Mouse (Mus musculus) bone marrow macrophage, adult 2 months (primary cell): ENCODE results near the gene Eed. TPM values are rescaled to one million over a fixed set of nuclear protein-coding genes. Genes with fewer than 3 reads are reported as not detected.

ENCODE experiments used
- H3K27ac ChIP-seq: 2 replicates; pipeline ENCODE4 v1.5.1; 2012; ENCODE audit warnings: low read depth, low read length; ENCODE audit not compliant: insufficient read depth
- H3K4me1 ChIP-seq: 2 replicates; pipeline ENCODE4 v1.6.1; 2012; ENCODE audit warnings: low read length; ENCODE audit not compliant: control insufficient read depth, insufficient read depth
- H3K4me3 ChIP-seq: 2 replicates; pipeline ENCODE4 v1.5.1; 2012; ENCODE audit warnings: mild to moderate bottlenecking, low read length, moderate library complexity; ENCODE audit not compliant: insufficient read depth
- CTCF ChIP-seq: IDR thresholded peaks from 2 replicates; pipeline ENCODE4 v1.5.1; 2012; ENCODE audit warnings: low read depth, mild to moderate bottlenecking, low read length, moderate library complexity
- POLR2A ChIP-seq: IDR thresholded peaks from 2 replicates; pipeline ENCODE4 v1.6.1; 2012; ENCODE audit warnings: mild to moderate bottlenecking, low read depth, low read length, borderline replicate concordance
- polyA plus RNA-seq: library from polyadenylated mRNA; stranded (reverse); fragments of >200 nt; gene quantifications from 2 replicates; pipeline ENCODE4 v1.2.4, GENCODE M21; 2012; ENCODE audit not compliant: missing spikeins, insufficient read depth, insufficient read length

Eed gene
- polyA plus RNA-seq, 1 experiment, result 71.9 TPM

DNA sequence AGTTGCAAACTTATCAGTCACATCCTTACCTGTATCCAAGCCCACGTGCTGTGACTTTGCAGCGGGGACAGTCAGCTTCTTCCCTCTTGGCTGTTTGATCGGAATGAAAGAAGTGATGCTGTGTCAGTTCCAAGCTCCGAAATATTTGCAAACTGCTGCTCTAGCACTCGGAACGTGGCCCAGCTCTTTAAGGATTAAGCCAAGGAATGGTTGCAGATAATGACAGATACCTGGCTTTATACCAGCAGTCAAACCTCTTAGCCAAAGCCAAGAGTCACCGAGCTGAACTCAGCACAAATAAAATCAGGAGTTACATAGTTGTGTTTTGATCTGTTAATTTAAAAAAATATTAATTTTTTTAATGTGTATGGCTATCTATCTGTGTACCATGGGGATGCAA lies 32.8 kb downstream of the Eed start:
- no peak overlapping the region for H3K27ac ChIP-seq
- H3K4me1 ChIP-seq, result no peaks in the 10 kb centered on the region
- no peak for TF ChIP-seq POLR2A
- TF ChIP-seq CTCF, result no peak
- H3K4me3 ChIP-seq, result no peak overlapping the region

DNA sequence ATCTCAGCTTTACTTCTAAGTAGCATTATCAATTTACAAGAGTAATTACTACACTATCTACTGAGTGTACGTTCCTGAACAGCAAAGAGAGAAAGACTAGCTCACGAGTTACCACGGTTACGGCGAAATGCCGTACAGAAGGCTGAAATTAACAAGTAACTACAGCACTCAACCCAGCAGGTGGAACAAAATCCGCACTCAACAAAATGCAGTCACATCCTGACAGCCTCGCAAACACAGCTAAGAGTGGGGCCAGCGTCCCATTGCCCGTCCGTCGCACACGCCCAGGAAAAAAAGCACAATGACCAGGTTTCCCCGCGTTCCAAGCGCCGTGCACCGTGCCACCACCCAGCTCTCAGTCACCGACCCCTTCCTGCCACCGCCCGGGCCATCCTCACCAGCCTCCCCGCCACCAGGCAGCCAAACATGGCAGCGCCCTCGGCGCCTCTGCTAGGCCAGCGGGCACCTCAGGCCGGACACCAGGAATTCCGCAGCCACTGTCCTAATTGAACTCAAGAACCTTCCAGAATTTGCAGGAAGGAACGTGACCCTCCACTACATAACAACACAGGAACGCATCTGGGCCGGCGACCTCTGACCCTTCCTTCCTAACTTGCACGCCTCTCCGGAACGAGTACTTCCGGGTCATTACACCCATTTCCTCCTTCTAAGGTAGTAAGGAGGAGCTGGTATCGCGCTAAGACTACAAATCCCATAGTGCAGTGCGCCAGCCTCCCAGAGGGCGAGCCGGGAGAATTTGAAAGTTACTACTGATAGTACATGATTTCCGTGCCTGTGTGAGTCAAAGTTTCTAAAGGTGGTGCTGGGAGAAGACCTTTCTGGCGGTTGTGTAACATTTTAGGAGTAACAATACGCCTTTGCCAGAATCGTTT lies 40.0 kb downstream of the Eed start, which contains the start of gene Hikeshi:
TSS of gene Hikeshi (minus strand) at position 634 of the 893 bp plus-strand sequence.
- TF ChIP-seq POLR2A, result no peak
- TF ChIP-seq CTCF, result no peak
- H3K27ac ChIP-seq, result peak within 1 kb of the TSS; percentile 45

DNA sequence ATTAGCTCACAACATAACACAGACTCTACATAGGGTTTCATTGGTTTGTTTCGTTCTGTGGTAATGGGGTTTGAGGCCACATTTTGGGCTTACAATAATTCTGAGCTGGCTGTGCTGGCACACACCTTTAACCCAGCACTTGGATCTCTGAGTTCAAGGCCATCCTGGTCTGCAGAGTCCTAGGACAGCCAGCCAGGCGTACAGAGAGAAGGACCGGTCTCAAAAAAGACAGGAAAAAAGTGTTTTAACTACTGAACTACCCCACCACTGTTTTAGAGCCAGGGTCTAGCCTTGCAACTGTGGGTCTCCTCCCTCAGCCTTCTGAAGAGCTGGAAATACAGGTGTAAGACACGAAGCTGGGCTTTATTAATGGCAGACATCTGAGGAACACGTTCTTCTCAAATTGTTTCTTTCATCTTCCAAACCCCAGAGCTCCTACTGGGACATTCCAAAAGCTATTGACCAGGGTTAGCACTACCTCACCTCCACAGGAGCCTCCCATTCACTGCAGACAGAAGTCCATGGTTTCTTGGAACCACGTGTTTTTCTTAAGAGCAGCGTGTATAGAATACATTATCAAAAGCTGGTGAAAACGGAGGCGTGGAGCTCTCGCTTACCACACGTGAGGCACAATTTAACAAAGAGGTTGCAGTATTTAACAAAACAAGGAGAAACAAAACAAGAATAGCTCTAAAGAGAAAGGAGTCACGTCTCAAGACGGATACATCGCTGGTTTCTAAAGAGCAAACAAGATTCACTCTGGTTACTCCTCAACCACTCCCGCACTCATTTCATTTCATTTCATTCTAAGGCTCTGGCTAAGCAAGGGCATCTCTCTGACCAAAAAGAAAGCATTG lies 41.1 kb downstream of the Eed start:
- no peak for TF ChIP-seq POLR2A
- TF ChIP-seq CTCF, result no peak
- Histone ChIP-seq H3K4me3 (peak overlapping the region; percentile 78), H3K27ac (no peak overlapping the region), H3K4me1 (peaks cover 4% of the 10 kb centered on the region)

More for the DNA sequence above, 40.0 kb downstream of the Eed start, which contains the start of gene Hikeshi:
- peaks cover 4% of the 10 kb centered on the region for H3K4me1 ChIP-seq
- peak within 1 kb of the TSS; percentile 78 for H3K4me3 ChIP-seq

DNA sequence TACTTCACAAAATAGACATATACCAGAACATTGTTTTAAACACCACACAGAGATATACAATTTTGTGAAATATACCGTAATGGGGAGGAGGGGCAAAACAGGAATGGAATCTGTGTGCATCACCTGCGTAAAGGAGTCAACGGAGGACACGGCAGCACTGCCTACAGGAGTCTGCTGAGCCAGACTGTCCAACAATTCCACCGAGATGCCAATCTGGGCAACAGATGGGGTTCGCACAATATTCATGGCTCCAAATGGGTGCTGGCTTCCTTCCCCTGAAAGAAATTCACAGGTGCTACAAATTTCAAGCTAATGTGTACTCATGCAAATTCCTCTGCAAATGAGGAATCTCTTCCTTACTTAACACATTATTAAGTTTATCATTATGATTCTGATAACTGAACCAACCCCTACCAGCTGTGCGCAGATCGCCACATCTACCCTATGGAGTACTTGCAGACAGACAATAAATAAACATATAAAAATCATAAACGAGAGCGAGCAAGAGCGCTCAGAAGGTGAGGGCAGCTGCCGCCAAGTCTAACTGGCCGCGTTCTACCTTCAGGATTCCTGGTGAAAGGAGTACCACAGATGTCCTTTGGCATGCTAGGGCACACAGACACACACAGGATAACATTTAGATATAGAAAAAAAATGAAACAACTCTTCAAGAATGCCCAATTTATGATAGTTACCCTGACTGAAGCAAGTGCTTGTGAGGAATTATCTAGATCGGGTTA lies 57.2 kb downstream of the Eed start:
- H3K4me1 ChIP-seq, result no peaks in the 10 kb centered on the region
- H3K27ac ChIP-seq, result no peak overlapping the region
- no peak overlapping the region for H3K4me3 ChIP-seq
- TF ChIP-seq CTCF (no peak), POLR2A (no peak)

DNA sequence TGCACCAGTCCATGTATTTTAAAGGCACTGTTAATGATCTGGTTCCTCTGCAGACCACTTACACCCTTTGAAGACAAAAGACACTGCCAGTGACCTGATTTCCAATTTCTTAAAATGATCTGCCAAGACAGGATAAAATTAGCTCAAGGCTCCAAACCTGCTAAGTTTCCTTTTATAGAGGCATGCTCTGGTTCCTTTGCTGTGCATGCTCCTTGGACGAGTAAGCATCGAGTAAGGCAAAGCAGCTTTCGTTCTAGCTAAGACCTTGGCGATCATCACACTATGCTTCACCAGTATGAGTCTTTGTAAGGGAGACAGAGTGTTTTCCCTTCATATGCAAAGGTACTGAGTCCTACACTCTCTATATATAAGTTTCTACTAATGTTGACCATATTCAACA lies 63.0 kb downstream of the Eed start:
- Histone ChIP-seq H3K4me3 (no peak overlapping the region), H3K4me1 (no peaks in the 10 kb centered on the region), H3K27ac (no peak overlapping the region)
- TF ChIP-seq POLR2A, result no peak
- no peak for TF ChIP-seq CTCF

DNA sequence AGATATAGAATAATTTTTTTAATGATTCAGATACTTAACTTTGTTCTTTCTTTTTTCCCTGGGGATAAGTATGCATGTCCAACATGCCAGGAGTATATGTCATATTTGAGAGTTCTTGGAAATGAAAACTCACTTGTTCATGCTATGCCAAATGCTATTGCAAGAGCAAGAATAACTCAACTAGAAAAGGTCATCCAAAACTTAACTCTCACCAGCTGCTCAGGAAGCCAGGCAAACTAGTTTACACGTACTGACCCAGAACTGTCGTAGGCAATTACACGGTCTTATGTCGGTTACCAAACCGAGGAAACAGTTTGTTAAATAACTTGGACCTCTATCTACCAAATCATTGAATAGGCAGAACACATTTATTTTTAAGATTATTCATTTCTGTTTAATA lies 64.1 kb downstream of the Eed start:
- Histone ChIP-seq H3K4me1 (no peaks in the 10 kb centered on the region), H3K4me3 (no peak overlapping the region), H3K27ac (no peak overlapping the region)
- no peak for TF ChIP-seq CTCF
- no peak for TF ChIP-seq POLR2A

DNA sequence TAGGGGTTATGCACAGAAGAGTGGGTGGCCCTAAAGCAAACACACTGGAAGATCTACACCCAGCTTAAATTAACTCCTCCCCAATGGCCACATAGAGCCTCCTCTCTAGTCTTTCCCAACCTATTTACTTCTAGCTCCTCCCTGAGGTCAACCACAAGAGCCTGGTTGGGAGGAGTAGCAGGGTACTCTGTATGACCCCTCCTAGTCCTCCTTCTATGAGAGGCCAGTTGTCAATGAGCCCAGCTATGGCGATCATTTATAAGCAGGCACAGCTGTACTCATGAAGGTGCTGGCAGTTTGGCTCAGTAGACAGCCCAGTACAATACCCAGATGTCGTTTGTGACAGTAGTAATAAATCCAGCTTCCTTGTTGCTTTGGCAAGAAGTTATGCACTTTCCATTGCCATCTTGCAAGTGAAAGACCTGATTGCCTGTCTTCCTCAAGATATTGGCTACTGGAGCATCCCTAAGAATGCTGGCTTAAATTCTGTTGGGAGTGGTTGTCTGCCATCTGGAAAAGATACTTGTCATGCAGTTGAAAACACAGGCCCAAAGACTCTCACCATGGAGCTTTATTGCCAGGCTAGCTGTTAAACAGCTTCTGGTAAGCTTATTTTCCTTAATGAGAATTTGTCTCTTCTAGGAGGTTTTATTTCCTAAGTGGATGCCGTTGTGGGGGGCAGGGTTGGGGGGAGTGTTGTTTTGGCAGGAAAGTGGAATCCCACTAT lies 67.2 kb downstream of the Eed start:
- Histone ChIP-seq H3K27ac (no peak overlapping the region), H3K4me3 (no peak overlapping the region), H3K4me1 (no peaks in the 10 kb centered on the region)
- TF ChIP-seq CTCF (no peak), POLR2A (no peak)

DNA sequence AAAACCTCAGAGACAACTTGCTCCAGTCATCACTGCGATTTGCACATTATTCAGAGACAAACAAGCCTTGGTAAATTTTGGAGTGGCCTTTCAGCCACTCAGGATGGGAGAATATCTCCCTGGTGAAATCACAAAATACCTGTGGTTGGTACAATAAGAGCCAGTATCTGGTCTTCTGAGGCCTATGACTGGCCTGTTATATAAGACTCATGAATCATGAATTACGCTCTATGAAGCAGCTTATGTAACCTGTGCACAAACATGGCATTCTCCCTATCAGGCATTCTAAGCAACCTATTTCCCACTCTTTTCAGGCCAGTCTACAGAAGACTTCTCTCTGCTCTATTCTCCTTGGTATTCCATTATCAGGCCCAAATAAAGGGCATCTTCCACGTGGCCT lies 68.4 kb downstream of the Eed start:
- TF ChIP-seq POLR2A (no peak), CTCF (no peak)
- no peak overlapping the region for H3K4me3 ChIP-seq
- no peaks in the 10 kb centered on the region for H3K4me1 ChIP-seq
- H3K27ac ChIP-seq, result no peak overlapping the region

DNA sequence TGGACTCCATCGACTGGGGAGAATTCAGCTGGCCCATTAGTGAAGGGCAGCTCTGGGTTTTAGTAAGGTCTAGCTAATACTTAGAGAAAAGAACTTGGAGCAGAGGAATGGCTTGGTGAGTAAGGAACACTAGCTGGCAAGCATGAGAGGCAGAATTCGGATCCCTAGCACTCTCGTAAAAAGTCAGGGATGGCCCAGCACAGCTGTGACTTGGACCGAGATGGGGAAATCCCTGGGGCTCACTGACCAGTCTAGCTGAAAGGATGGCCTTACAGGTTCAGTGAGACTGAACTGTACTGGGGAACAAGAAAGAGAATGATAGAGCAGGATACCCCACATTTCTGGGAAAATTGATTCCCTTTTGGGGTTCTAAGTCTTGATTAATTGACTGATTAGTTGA lies 71.1 kb downstream of the Eed start:
- H3K27ac ChIP-seq, result no peak overlapping the region
- H3K4me1 ChIP-seq, result no peaks in the 10 kb centered on the region
- TF ChIP-seq CTCF (no peak), POLR2A (no peak)
- no peak overlapping the region for H3K4me3 ChIP-seq
